Mouse (Mus musculus) limb, embryonic 11.5 days (tissue): ENCODE data around the gene Zfp462. TPM values are rescaled to one million over a fixed set of nuclear protein-coding genes. Genes with fewer than 3 reads are reported as not detected.

ENCODE experiments used
- ATAC-seq: fragments of 200-750 bp; cut with Nextera tagmentation; 2 replicates; pipeline ENCODE4 v1.8.0; 2017; ENCODE audit warnings: low read depth; ENCODE audit not compliant: insufficient number of reproducible peaks, low FRiP score, low TSS enrichment
- DNase-seq: peaks from one replicate; pipeline ENCODE4 v3.0.0-alpha.2; 2015; ENCODE audit warnings: low spot score
- H3K27ac ChIP-seq: fragments of 300-500 bp; sonication (generic); replicated peaks from 2 replicates; pipeline ENCODE4 v1.5.1; 2014; ENCODE audit warnings: low read depth, mild to moderate bottlenecking, low read length
- H3K27me3 ChIP-seq: fragments of 300-500 bp; sonication (generic); 2 replicates; pipeline ENCODE4 v1.6.1; 2014; ENCODE audit warnings: mild to moderate bottlenecking, low read length, mixed read lengths; ENCODE audit not compliant: control insufficient read depth, insufficient read depth
- H3K36me3 ChIP-seq: fragments of 300-500 bp; sonication (generic); 2 replicates; pipeline ENCODE4 v1.6.1; 2014; ENCODE audit warnings: mild to moderate bottlenecking, low read length, moderate library complexity, mixed read lengths; ENCODE audit not compliant: control insufficient read depth, insufficient read depth
- H3K4me1 ChIP-seq: fragments of 300-500 bp; sonication (generic); 2 replicates; pipeline ENCODE4 v1.6.1; 2014; ENCODE audit warnings: low read length, mixed read lengths; ENCODE audit not compliant: control insufficient read depth, insufficient read depth
- H3K4me2 ChIP-seq: fragments of 300-500 bp; sonication (generic); 2 replicates; pipeline ENCODE4 v1.6.1; 2014; ENCODE audit warnings: low read depth, mild to moderate bottlenecking, moderate library complexity; ENCODE audit not compliant: severe bottlenecking
- H3K4me3 ChIP-seq: fragments of 300-500 bp; sonication (generic); 2 replicates; pipeline ENCODE4 v1.5.1; 2014; ENCODE audit warnings: low read depth, low read length
- H3K9ac ChIP-seq: fragments of 300-500 bp; sonication (generic); 2 replicates; pipeline ENCODE4 v1.6.1; 2014; ENCODE audit warnings: mild to moderate bottlenecking, low read length
- H3K9me3 ChIP-seq: fragments of 300-500 bp; sonication (generic); 2 replicates; pipeline ENCODE4 v1.6.1; 2016; ENCODE audit warnings: low read length; ENCODE audit not compliant: control insufficient read depth
- whole genome bisulfite sequencing: fragments of 180-500 bp; shearing (Covaris S2); extraction: QIAGEN DNeasy Blood & Tissue Kit; methylation state at CpG from one replicate; pipeline ENCODE4 v1.1.7; 2014; 5-methylcytosine and 5-hydroxymethylcytosine counted together
- polyA plus RNA-seq: library from polyadenylated mRNA; unstranded; fragments of >200 nt; fragmentation: Nextera tagmentation; extraction: Ambion mirVana; gene quantifications from 2 replicates; pipeline ENCODE4 v1.2.1, GENCODE M21; 2014

Gene Zfp462
- polyA plus RNA-seq, 1 experiment from 2014 or later: 11.4 TPM

DNA sequence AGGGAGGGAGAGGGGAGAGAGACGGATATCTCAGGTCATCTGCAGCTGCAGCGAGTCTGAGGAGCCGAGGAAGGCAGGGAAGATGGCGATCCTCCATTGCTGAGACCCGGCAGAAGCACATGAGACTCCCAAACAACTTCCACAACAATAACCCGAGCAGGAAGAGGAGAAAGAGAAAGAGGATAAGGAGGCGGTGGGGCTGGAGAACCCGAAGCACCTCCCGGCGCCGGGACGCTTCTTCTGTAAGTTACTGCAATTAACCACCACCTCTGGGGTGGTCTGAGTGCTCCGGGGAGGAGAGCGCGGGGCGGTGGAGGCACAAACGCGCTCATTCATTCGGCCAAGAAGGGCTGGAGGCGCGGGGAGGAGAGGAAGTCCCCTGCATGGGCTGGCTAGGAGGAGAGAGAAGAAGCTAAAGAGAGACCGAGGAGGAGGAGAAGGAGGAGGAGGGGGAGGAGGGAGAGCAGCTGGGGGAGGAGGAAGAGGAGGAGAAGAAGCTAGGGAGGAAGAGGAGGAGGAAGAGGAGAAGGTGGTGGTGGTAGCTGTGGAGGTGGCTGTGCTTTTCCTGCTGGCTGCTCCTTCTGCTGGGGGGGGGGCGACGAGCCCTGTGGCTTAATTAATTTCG lies 3.3 kb downstream of the Zfp462 start:
- H3K27ac ChIP-seq: peak overlapping the region; percentile 93
- WGBS: 1% methylated on average over 24 of the region's 25 CpGs
- H3K4me2 ChIP-seq: peak overlapping the region; percentile 76
- H3K9me3 ChIP-seq: no peaks in the 10 kb centered on the region
- DNase-seq (peak; percentile 78), ATAC-seq (0 out of 2 replicates have a peak, but pooled peaks have one; percentile 24)
- H3K36me3 ChIP-seq: no peaks in the 10 kb centered on the region
- H3K4me1 ChIP-seq: peaks cover 7% of the 10 kb centered on the region
- H3K27me3 ChIP-seq: no peaks in the 10 kb centered on the region
- peak overlapping the region; percentile 57 for H3K4me3 ChIP-seq
- peak overlapping the region; percentile 97 for H3K9ac ChIP-seq

- Histone ChIP-seq H3K4me1 (peaks cover 7% of the 10 kb centered on the region), H3K4me3 (peak overlapping the region; percentile 57), H3K27me3 (no peaks in the 10 kb centered on the region), H3K9ac (peak overlapping the region; percentile 97), H3K36me3 (no peaks in the 10 kb centered on the region), H3K4me2 (peak overlapping the region; percentile 76), H3K27ac (peak overlapping the region; percentile 93), H3K9me3 (no peaks in the 10 kb centered on the region)
- DNase-seq (peak; percentile 70), ATAC-seq (0 out of 2 replicates have a peak, but pooled peaks have one; percentile 12)
- 0% methylated on average over 26 of the region's 32 CpGs for WGBS
These were observed 4.0 kb downstream of the Zfp462 start for GRCm38 (mm10) chr4:54948616-54949560.

GRCm38 (mm10) chr4:54949561-54949940 lies 4.7 kb downstream of the Zfp462 start:
- ATAC-seq: no peak
- WGBS: 16% methylated on average over 7 of the region's 7 CpGs
- Histone ChIP-seq H3K36me3 (no peaks in the 10 kb centered on the region), H3K4me3 (peak overlapping the region; percentile 57), H3K9me3 (no peaks in the 10 kb centered on the region), H3K27ac (peak overlapping the region; percentile 93), H3K4me1 (peaks cover 7% of the 10 kb centered on the region), H3K27me3 (no peaks in the 10 kb centered on the region), H3K9ac (peak overlapping the region; percentile 97), H3K4me2 (peak overlapping the region; percentile 76)
- peak; percentile 53 for DNase-seq

GRCm38 (mm10) chr4:54950136-54950535 lies 5.3 kb downstream of the Zfp462 start:
- DNase-seq (no peak), ATAC-seq (no peak)
- no peaks in the 10 kb centered on the region for H3K27me3 ChIP-seq
- no peaks in the 10 kb centered on the region; the same call in 1 of the 2 replicates for H3K36me3 ChIP-seq
- WGBS: 36% methylated on average over 2 of the region's 2 CpGs
- H3K9me3 ChIP-seq: no peaks in the 10 kb centered on the region
- H3K4me1 ChIP-seq: peaks cover 7% of the 10 kb centered on the region
- H3K4me3 ChIP-seq: peak overlapping the region; percentile 57
- no peak overlapping the region for H3K27ac ChIP-seq
- peak overlapping the region; percentile 76 for H3K4me2 ChIP-seq
- H3K9ac ChIP-seq: peak overlapping the region; percentile 97

DNA sequence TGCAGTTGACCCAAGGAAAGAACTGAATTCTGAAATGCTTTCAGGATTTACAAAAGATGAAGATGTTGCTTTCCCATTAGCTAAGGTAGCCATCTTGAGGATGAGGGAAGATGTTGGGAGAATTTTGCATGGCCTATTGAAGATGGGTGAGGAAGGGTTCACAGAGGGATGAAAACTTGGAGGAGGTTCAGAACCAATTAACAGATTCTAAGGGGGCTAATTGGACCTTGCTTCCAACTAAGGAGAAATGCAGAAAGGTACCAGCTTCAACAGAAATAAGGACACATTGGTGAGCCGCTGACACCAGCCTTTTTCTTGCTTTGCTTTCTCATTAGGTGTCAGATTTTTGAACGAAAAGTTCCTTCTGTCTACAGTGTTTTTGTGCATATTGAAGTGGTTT lies 6.0 kb downstream of the Zfp462 start:
- Histone ChIP-seq H3K4me3 (no peak overlapping the region), H3K9ac (no peak overlapping the region), H3K27ac (no peak overlapping the region), H3K9me3 (no peaks in the 10 kb centered on the region), H3K4me1 (peaks cover 7% of the 10 kb centered on the region), H3K36me3 (no peaks in the 10 kb centered on the region; the same call in 1 of the 2 replicates), H3K4me2 (no peak overlapping the region; the same call in 1 of the 2 replicates), H3K27me3 (no peaks in the 10 kb centered on the region)
- DNase-seq (no peak), ATAC-seq (no peak)
- 87% methylated on average over 2 of the region's 2 CpGs for WGBS

- WGBS: 89% methylated on average over 9 of the region's 9 CpGs
- Histone ChIP-seq H3K27ac (no peak overlapping the region), H3K36me3 (no peaks in the 10 kb centered on the region; the same call in 1 of the 2 replicates), H3K9ac (no peak overlapping the region), H3K9me3 (no peaks in the 10 kb centered on the region), H3K27me3 (no peaks in the 10 kb centered on the region), H3K4me3 (no peak overlapping the region), H3K4me1 (peaks cover 7% of the 10 kb centered on the region), H3K4me2 (no peak overlapping the region)
- ATAC-seq (no peak), DNase-seq (no peak)
These were observed 9.0 kb downstream of the Zfp462 start for GRCm38 (mm10) chr4:54953657-54954395.

GRCm38 (mm10) chr4:54954455-54954854 lies 9.6 kb downstream of the Zfp462 start:
- Histone ChIP-seq H3K4me2 (no peak overlapping the region), H3K4me3 (no peak overlapping the region), H3K27me3 (no peaks in the 10 kb centered on the region), H3K27ac (no peak overlapping the region), H3K9me3 (no peaks in the 10 kb centered on the region), H3K36me3 (no peaks in the 10 kb centered on the region; the same call in 1 of the 2 replicates), H3K9ac (no peak overlapping the region), H3K4me1 (peaks cover 7% of the 10 kb centered on the region)
- DNase-seq: no peak
- ATAC-seq: no peak
- 89% methylated on average over 3 of the region's 3 CpGs for WGBS

- Histone ChIP-seq H3K9me3 (no peaks in the 10 kb centered on the region), H3K4me2 (no peak overlapping the region), H3K9ac (no peak overlapping the region), H3K4me3 (no peak overlapping the region), H3K27me3 (no peaks in the 10 kb centered on the region), H3K36me3 (no peaks in the 10 kb centered on the region; the same call in 1 of the 2 replicates), H3K27ac (no peak overlapping the region), H3K4me1 (peaks cover 4% of the 10 kb centered on the region; the same call in 1 of the 2 replicates)
- WGBS: 94% methylated on average over 4 of the region's 4 CpGs
- ATAC-seq (no peak), DNase-seq (no peak)
These were observed 15.9 kb downstream of the Zfp462 start for GRCm38 (mm10) chr4:54960776-54961175.
